In the genomic region with DNA sequence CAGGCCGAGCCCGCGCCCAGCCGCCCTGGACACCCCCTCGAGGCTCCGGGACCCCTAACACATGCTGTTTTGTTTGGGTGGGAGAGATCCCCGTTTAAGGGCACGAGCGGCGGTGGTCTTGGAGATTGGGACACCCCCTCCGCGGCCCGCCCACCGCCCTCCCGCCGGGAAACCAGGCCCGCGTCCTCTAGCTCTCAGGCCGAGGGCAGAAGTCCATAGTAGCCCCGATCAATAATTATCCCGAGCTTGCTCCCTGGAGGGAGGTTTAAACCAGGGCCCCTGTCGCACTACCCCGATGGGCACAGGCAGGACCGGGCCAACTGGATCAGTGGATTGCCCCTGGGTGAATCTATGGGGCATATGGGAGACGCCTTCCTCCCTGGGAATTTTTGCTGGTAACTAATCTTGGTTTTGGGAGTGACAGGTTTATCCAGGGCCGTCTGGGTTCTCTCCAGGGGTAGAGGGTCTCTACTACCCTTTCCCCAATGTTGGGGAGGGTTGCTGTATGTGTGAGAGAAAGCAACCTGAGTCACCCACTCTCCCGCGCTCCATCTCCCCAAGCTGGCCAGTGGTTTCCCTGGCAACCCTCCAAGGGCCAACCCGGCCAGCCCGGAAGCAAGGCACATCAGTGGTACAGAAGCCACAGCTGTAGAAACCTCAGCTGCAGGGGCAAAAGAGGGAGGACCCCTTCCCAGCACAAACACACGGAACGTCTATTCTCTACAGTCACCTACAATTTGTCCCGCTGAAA, we compare ENCODE assay signal across 8 mouse cellular contexts. TPM values are rescaled to one million over a fixed set of nuclear protein-coding genes. Genes with fewer than 3 reads are reported as not detected.
DNase-seq lines count a peak whose midpoint lies in the region; ATAC-seq lines count a peak whose summit lies in the region.

No protein-coding gene starts in this region.

- H3K4me1 ChIP-seq in forebrain, embryonic 12.5 days = peaks cover 22% of the 10 kb centered on the region
- peaks cover 18% of the 10 kb centered on the region for H3K4me1 ChIP-seq in midbrain, embryonic 11.5 days (ENCODE audit: control insufficient read depth, insufficient read depth, low read length)

- peak; percentile 66 for DNase-seq in cerebellum, adult 11-12 months
- no peak for DNase-seq in cerebellum, postnatal 4 days (ENCODE audit: low spot score in 2 of 2)
- DNase-seq in brain, adult 2 months (ENCODE audit: low read depth, low spot score) = peak; percentile 58
- DNase-seq in heart, postnatal 4 days = peak; percentile 79
- peak; percentile 33 to 37 for DNase-seq in layer of hippocampus, postnatal 36 days
- peak; percentile 95 for DNase-seq in midbrain, embryonic 11.5 days (ENCODE audit: low spot score, missing footprints)
- DNase-seq in spleen, postnatal 4 days (ENCODE audit: low spot score in 2 of 2) = peak; percentile 42 to 78

- 3% methylated on average over 33 of the region's 33 CpGs for WGBS in forebrain, embryonic 12.5 days
- under 1% methylated on average over 29 of the region's 33 CpGs for WGBS in midbrain, embryonic 11.5 days

- peak overlapping the region; percentile 80 for H3K4me3 ChIP-seq in forebrain, embryonic 12.5 days (replicated peaks)
- peak overlapping the region; percentile 89 for H3K4me3 ChIP-seq in midbrain, embryonic 11.5 days (ENCODE audit: low read depth, low read length)

- H3K9ac ChIP-seq in forebrain, embryonic 12.5 days = peak overlapping the region; percentile 87
- H3K9ac ChIP-seq in midbrain, embryonic 11.5 days (ENCODE audit: low read length) = peak overlapping the region; percentile 96

- no peaks in the 10 kb centered on the region for H3K9me3 ChIP-seq in forebrain, embryonic 12.5 days
- no peaks in the 10 kb centered on the region for H3K9me3 ChIP-seq in midbrain, embryonic 11.5 days (ENCODE audit: control insufficient read depth, low read length)

- ATAC-seq in forebrain, embryonic 12.5 days (ENCODE audit: low FRiP score) = peak; percentile 64
- peak; percentile 61 for ATAC-seq in midbrain, embryonic 11.5 days (ENCODE audit: low FRiP score)

- peaks cover 40% of the 10 kb centered on the region for H3K27me3 ChIP-seq in forebrain, embryonic 12.5 days
- H3K27me3 ChIP-seq in midbrain, embryonic 11.5 days (ENCODE audit: control insufficient read depth, insufficient read depth, low read length) = peaks cover 3% of the 10 kb centered on the region; the same call in 1 of the 2 replicates

- peak overlapping the region; percentile 80 for H3K4me2 ChIP-seq in forebrain, embryonic 12.5 days
- H3K4me2 ChIP-seq in midbrain, embryonic 11.5 days = peak overlapping the region; percentile 89

- H3K36me3 ChIP-seq in forebrain, embryonic 12.5 days (replicated peaks) = no peaks in the 10 kb centered on the region
- H3K36me3 ChIP-seq in midbrain, embryonic 11.5 days (ENCODE audit: control insufficient read depth, insufficient read depth, low read length) = no peaks in the 10 kb centered on the region

- peak overlapping the region; percentile 72 for H3K27ac ChIP-seq in forebrain, embryonic 12.5 days
- H3K27ac ChIP-seq in midbrain, embryonic 11.5 days (ENCODE audit: low read depth, low read length) = peak overlapping the region; percentile 21; the same call in 1 of the 2 replicates

RNA-seq across cellular contexts. Expression of gene Stat5b, which starts 0.4 kb away (rescaled TPM):
- 16.6 and 17.3 TPM in 2 replicates for polyA plus RNA-seq in forebrain, embryonic 12.5 days (2016; fragmentation: Nextera tagmentation; extraction: Ambion mirVana)
- total RNA-seq in heart, postnatal 4 days (2021) = 10 to 100 TPM; 45.4 to 52.4 TPM
- total RNA-seq in layer of hippocampus, postnatal 36 days (2021) = 10 to 100 TPM; 11.7 to 12.7 TPM
- polyA plus RNA-seq in midbrain, embryonic 11.5 days (2014; fragmentation: Nextera tagmentation; extraction: Ambion mirVana) = 14.6 and 17.3 TPM in 2 replicates

RNA-seq across cellular contexts. Expression of gene Stat5a, which starts 8.2 kb away (rescaled TPM):
- 1.2 and 1.8 TPM in 2 replicates for polyA plus RNA-seq in forebrain, embryonic 12.5 days (2016; fragmentation: Nextera tagmentation; extraction: Ambion mirVana)
- 10 to 100 TPM; 15.7 to 17.4 TPM for total RNA-seq in heart, postnatal 4 days (2021)
- total RNA-seq in layer of hippocampus, postnatal 36 days (2021) = 1 to 10 TPM; 1.1 to 1.5 TPM
- 0.97 and 1.4 TPM in 2 replicates for polyA plus RNA-seq in midbrain, embryonic 11.5 days (2014; fragmentation: Nextera tagmentation; extraction: Ambion mirVana)

Comparison
In these comparisons a context has a peak if more than half of its experiments do, and no peak if none do; other contexts are left out.
1. DNase-seq: peak in cerebellum, adult 11-12 months (single experiment), brain, adult 2 months (single experiment), heart, postnatal 4 days (single experiment), layer of hippocampus, postnatal 36 days (2 of 2), midbrain, embryonic 11.5 days (single experiment) and spleen, postnatal 4 days (2 of 2); none in cerebellum, postnatal 4 days (0 of 2).
2. RNA of gene Stat5a, which starts 8.2 kb away (total RNA-seq): 15.7 to 17.4 TPM in heart, postnatal 4 days; 1.1 to 1.5 TPM in layer of hippocampus, postnatal 36 days; every median in the first group is over 4 times any median in the second.